Mouse (Mus musculus) left cerebral cortex, adult 18-20 months (tissue): ENCODE measurements at regions not wholly inside any gene's neighbourhood (a gene's known extent, or its start where the extent isn't known, plus 50 kb on each side); places are given as distances from the start of the nearest gene placed in this dataset.

ENCODE experiments used
- DNase-seq, 2 experiments: peaks; one replicate each; pipeline ENCODE4 v3.0.0; 2021 to 2022; ENCODE audit warnings: low spot score in 2 of 2, mixed read lengths in 1 of 2

GRCm38 (mm10) chr1:183961383-183961782 lies 51.7 kb upstream of the Dusp10 start:
- DNase-seq = no peak

GRCm38 (mm10) chr1:183962486-183962885 lies 50.6 kb upstream of the Dusp10 start:
- no peak for DNase-seq

GRCm38 (mm10) chr1:183963286-183963685 lies 49.8 kb upstream of the Dusp10 start:
- DNase-seq = no peak
